Mouse (Mus musculus): ENCODE data around the gene Nrtn.

DNA sequence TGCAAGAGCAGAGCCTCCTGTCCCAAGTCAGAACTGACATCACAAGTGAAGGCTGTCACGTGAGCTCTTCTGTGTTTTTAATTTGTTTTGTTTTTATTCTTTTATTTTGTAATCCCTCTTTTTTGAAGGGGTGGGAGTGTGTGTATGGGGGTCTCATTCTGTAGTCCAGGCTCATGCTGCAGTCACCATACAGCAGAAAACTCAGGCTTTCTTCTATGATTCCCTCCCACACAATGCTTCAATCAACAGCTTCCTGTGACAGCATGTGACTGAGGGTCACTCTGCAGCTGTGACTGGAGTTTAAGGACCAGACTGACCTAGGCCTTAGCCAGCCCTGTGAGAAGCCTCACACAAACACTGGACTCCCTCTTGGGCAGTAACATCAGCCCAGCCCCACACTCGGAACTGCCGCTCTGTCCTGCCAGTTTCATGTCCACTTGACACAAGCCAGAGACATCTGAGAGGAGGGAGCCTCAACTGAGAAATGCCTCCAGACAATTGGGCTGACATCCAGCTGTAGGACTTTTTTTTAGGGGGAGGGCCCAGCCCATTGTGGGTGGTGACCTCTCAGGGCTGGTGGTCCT, 21.5 kb upstream of the Nrtn start:
- TF ChIP-seq CTCF (conservative IDR thresholded peaks at IDR 0.05; ENCODE audit: insufficient read depth, insufficient read length, low read depth, low read length), result no peak
- TF ChIP-seq POLR2A (IDR thresholded peaks at IDR 0.05; ENCODE audit: low read depth, low read length), result no peak

Measured in kidney, adult 2 months (tissue).